Mouse (Mus musculus) testis, postnatal 10 days (tissue): ENCODE data around the gene Clpsl2.

ENCODE experiments used
- DNase-seq: peaks from one replicate; pipeline ENCODE4 v3.0.0; 2021; ENCODE audit warnings: low spot score

Gene Clpsl2

DNA sequence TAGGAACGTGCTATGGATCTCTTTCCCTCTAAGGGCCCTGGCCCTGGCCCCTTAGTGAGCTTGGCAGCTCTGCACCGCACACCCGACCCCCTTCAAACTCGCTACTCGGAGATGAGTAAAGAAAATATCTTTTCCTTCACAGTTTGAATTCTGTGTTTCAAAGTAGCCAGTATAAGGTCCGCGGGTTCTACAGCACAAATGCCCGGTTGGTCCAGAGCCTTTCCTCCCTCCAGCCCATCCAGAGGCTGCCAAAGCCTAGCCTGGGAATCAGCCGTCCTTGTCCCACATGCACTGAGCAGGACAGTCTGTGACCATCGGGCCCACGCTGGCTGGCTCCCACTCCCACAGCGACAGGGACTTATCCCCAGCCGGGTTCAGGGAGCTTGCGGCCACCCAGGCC is at the start of gene Clpsl2:
Gene Clpsl2 (plus strand): TSS at position 301 of the 400 bp plus-strand sequence.
- no peak for DNase-seq

- DNase-seq = no peak
Observed at GRCm38 (mm10) chr17:28500465-28500864, 48.7 kb upstream of the Clpsl2 start.

GRCm38 (mm10) chr17:28502196-28502821 is 46.9 kb upstream of the Clpsl2 start:
- DNase-seq = peak; percentile 51

DNA sequence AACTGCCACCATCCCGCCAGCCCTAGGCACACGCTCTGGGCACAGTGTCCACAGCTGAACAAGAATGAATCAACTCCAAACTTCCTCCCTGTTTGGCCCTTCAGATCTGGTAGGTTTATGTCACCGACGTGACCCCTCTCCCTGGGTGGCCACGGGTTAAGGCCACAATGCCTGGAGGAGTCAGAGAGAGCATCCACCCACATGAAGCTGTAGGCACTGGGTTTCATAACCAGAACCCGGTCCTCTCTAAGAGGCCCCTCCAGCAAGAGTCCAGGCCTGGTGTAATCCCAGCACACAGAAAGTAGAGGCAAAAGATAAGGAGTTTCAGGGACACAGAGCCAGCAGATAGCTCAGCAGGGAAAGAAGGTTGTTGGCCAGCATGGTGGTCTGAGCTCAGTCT is 45.0 kb upstream of the Clpsl2 start:
- peak; percentile 43 for DNase-seq

GRCm38 (mm10) chr17:28505591-28505990 is 43.6 kb upstream of the Clpsl2 start:
- DNase-seq = no peak

DNA sequence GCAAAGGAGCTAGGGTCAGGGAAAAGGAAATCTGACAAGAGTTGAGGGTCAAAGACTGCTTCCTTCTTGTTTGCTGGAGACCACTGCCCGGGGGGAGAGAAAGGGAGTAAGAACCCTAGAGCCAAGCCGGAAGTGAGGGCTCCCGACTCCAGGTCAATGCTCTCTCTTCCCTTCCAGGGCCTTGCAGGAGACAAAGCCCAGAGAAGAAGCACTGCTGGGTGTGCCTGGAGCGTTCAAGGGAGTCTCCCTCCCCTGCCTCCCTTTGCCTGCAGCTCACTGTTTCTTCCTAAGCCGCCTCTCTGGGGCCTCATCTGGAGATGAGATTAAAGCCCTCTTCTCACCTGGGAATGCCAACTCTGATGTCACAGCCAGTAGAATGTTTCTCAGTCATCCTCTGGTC is 42.3 kb upstream of the Clpsl2 start:
- peak; percentile 64 for DNase-seq

GRCm38 (mm10) chr17:28507496-28507895 is 41.7 kb upstream of the Clpsl2 start:
- DNase-seq = peak; percentile 63

DNA sequence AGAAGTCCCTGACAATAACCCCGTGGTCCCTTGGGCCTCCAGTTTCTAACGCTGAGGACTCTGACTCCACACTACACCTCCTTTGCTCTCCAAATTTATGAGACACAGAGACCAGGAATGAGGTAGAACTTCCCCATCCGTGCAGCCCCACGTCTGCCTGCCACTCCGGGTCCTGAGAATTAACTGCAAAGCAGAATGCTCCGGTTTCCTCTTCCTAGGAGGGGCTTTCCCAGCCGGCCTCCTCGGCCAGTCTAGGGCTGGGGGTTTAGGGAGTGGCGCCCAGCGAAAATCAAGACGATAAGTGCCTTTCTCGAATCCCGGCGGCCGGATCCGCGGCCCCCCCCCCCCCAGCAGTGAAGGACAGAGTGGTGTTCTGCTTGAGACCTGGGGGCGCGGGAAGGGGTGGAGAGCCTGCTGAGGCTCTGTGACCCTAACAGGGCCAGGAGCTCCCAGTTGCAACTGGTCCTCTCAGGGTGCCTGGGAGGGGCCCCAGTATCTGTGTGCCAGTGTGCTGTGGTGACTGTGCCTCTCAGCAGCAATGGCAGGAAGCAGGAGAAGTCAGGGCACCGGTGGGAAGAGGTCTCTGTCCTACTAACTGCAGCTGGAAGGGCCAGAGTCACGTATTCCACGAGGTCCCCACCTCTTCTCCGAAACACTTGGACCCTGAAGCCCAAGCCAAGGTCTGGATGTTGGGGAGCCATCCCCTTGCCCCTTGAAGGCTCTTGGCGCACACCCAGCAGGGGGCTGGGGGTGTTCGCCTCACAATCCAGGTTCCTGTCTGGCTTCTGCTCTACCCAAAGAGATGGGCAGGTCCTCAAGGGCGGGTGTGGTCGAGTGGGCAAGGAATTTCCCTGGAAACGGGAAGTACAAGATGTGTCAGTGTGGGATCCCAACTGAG is 38.5 kb upstream of the Clpsl2 start:
- peak; percentile 58 for DNase-seq

GRCm38 (mm10) chr17:28511616-28512541 is 37.3 kb upstream of the Clpsl2 start:
- no peak for DNase-seq

GRCm38 (mm10) chr17:28512696-28513095 is 36.5 kb upstream of the Clpsl2 start:
- DNase-seq = peak; percentile 76

- DNase-seq = no peak
Observed at GRCm38 (mm10) chr17:28513337-28513736, 35.9 kb upstream of the Clpsl2 start.

GRCm38 (mm10) chr17:28513844-28514243 is 35.4 kb upstream of the Clpsl2 start:
- no peak for DNase-seq

- DNase-seq = no peak
Observed at GRCm38 (mm10) chr17:28514555-28514954, 34.7 kb upstream of the Clpsl2 start.

GRCm38 (mm10) chr17:28515431-28516341 is 33.5 kb upstream of the Clpsl2 start:
- DNase-seq = peak; percentile 67

DNA sequence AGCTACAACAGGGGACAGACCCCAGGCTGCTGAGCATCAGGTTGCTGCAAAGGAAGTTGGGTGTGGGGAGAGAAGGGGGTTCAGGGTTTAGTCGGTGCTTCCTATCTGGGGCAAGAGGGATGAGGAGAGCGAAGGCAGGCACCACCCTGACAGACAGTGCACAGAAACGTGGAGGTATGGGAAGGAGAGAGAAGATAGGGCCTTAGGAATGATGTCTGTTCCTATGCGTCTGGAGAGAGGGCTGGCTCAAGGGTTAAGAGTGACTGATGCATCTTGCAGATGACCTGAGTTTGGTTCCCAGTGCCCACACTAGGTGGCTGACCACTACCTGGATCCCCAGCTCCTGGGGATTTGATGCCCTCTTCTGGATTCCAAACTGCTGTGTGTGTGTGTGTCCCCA is 32.3 kb upstream of the Clpsl2 start:
- no peak for DNase-seq

DNA sequence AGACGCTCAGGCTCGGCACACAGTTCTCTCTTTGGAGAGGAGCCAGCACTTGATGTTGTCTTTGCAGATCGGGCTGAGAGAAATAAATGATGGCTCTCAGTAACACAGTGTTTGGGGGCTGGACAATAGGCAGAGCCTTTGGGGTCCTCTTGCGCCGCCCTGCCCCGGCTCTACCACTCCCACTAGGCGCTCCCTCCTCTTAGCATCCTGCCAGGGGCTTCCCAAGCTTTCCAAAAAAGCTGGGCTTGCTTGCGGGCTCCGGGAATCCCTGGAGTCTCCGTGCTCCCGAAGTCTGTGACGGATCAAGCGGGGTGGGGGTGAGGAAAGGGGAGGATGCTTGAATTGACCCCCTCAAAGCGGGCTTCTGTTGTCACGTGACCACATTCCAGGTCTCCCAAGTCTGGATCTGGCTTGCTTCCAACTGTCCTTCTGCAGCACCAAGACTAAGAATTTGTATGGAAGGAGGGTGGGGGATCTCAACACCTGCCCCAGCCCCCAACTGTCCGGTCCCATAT is 31.7 kb upstream of the Clpsl2 start, which contains the start of gene Fkbp5:
Gene Fkbp5 (minus strand): TSS at position 87 of the 515 bp plus-strand sequence.
- peak; percentile 80 for DNase-seq

DNA sequence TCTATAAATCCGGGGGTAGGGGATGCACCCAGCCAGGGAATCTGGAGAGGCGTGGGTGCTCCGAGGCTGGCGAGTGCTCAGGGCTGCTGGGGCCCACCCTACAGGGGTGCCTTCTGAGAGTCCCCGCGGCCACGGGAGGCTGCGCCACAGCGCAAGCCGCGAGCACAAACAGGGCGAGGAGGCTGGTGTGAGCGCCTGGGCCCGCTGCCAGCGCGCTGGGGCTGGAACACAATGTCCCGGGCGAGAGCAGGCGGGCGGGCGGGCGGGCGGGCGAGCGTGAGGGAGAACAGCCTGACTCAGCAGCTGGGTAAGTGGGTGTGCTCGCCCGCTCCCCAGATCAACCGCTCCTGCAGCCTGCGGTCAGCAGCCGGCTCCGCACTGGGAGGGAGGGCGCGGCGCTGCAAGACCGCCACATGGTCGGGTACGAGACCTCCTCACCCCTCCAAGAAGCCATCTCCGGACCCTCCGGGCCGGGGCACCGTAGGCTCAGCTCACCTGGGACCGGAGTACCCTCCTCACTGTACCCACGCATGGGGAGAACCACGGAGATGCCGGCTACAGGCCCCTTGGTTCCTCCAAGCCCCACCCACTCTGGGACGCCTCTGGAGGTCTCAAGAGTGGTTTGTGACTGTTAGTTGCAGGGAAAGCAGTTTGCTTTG is 31.1 kb upstream of the Clpsl2 start:
- DNase-seq = peak; percentile 94

GRCm38 (mm10) chr17:28518615-28519071 is 30.6 kb upstream of the Clpsl2 start:
- DNase-seq = no peak

- no peak for DNase-seq
Observed at GRCm38 (mm10) chr17:28519827-28520226, 29.4 kb upstream of the Clpsl2 start.

GRCm38 (mm10) chr17:28520561-28520960 is 28.6 kb upstream of the Clpsl2 start:
- no peak for DNase-seq
